Mouse (Mus musculus): ENCODE measurements around the gene Ctnna3. TPM values are rescaled to one million over a fixed set of nuclear protein-coding genes. Genes with fewer than 3 reads are reported as not detected.

Ctnna3 gene
- polyA plus RNA-seq, 1 experiment: 0.17 TPM

- Histone ChIP-seq H3K79me2 (ENCODE audit: control insufficient read depth, insufficient read depth) (no peaks in the 10 kb centered on the region), H3ac (ENCODE audit: control insufficient read depth, insufficient read length) (no peak overlapping the region), H3K27me3 (ENCODE audit: control insufficient read depth, insufficient read depth, insufficient read length) (no peaks in the 10 kb centered on the region), H3K4me2 (ENCODE audit: low read depth) (peak overlapping the region; percentile 85), H3K4me3 (no peak overlapping the region), H3K36me3 (ENCODE audit: control insufficient read depth, insufficient read depth) (no peaks in the 10 kb centered on the region)
- no peak for TF ChIP-seq CEBPB (IDR thresholded peaks at IDR 0.05; ENCODE audit: insufficient read depth, poor library complexity, severe bottlenecking)
- no peak for TF ChIP-seq TCF3 (IDR thresholded peaks at IDR 0.05; ENCODE audit: insufficient read length, low read depth)
- TF ChIP-seq SRF (IDR thresholded peaks at IDR 0.05; ENCODE audit: control insufficient read depth, insufficient read length, low read depth): no peak
- no peak for TF ChIP-seq MAX (IDR thresholded peaks at IDR 0.05; ENCODE audit: low read depth)
- no peak for TF ChIP-seq E2F4 (IDR thresholded peaks at IDR 0.05; ENCODE audit: insufficient read depth)
- TF ChIP-seq MYOD1 (IDR thresholded peaks at IDR 0.05; ENCODE audit: control insufficient read depth in 1 of 3, insufficient read length in 2 of 3, low read depth in 2 of 3): no peak
- TF ChIP-seq REST (IDR thresholded peaks at IDR 0.05; ENCODE audit: insufficient read depth, insufficient read length): no peak
- no peak for TF ChIP-seq USF1 (IDR thresholded peaks at IDR 0.05; ENCODE audit: low read depth)
- no peak for TF ChIP-seq MYOG (IDR thresholded peaks at IDR 0.05; ENCODE audit: control insufficient read depth in 1 of 3, insufficient read depth in 1 of 3, insufficient read length in 2 of 3, low read depth in 2 of 3)
- no peak for TF ChIP-seq TCF12 (IDR thresholded peaks at IDR 0.05; ENCODE audit: insufficient read depth, poor library complexity, severe bottlenecking)
- no peak for TF ChIP-seq POLR2AphosphoS2 (IDR thresholded peaks at IDR 0.05; ENCODE audit: insufficient read length, low read depth)
Measured at GRCm38 (mm10) chr10:64076410-64077052, 646.6 kb downstream of the Ctnna3 start.

- Histone ChIP-seq H3ac (ENCODE audit: control insufficient read depth, insufficient read length) (no peak overlapping the region), H3K4me2 (ENCODE audit: low read depth) (no peak overlapping the region), H3K36me3 (ENCODE audit: control insufficient read depth, insufficient read depth) (no peaks in the 10 kb centered on the region), H3K27me3 (ENCODE audit: control insufficient read depth, insufficient read depth, insufficient read length) (no peaks in the 10 kb centered on the region), H3K79me2 (ENCODE audit: control insufficient read depth, insufficient read depth) (no peaks in the 10 kb centered on the region), H3K4me3 (no peak overlapping the region)
- TF ChIP-seq POLR2AphosphoS2 (IDR thresholded peaks at IDR 0.05; ENCODE audit: insufficient read length, low read depth) (no peak), E2F4 (IDR thresholded peaks at IDR 0.05; ENCODE audit: insufficient read depth) (no peak), SRF (IDR thresholded peaks at IDR 0.05; ENCODE audit: control insufficient read depth, insufficient read length, low read depth) (no peak), TCF3 (IDR thresholded peaks at IDR 0.05; ENCODE audit: insufficient read length, low read depth) (no peak), CEBPB (IDR thresholded peaks at IDR 0.05; ENCODE audit: insufficient read depth, poor library complexity, severe bottlenecking) (no peak), REST (IDR thresholded peaks at IDR 0.05; ENCODE audit: insufficient read depth, insufficient read length) (no peak), POLR2A (IDR thresholded peaks at IDR 0.05; ENCODE audit: insufficient read length, low read depth) (no peak), MAX (IDR thresholded peaks at IDR 0.05; ENCODE audit: low read depth) (no peak), MYOG (IDR thresholded peaks at IDR 0.05; ENCODE audit: control insufficient read depth in 1 of 3, insufficient read depth in 1 of 3, insufficient read length in 2 of 3, low read depth in 2 of 3) (no peak), USF1 (IDR thresholded peaks at IDR 0.05; ENCODE audit: low read depth) (no peak), MYOD1 (IDR thresholded peaks at IDR 0.05; ENCODE audit: control insufficient read depth in 1 of 3, insufficient read length in 2 of 3, low read depth in 2 of 3) (no peak)
Measured at GRCm38 (mm10) chr10:64082345-64082744, 652.4 kb downstream of the Ctnna3 start.

DNA sequence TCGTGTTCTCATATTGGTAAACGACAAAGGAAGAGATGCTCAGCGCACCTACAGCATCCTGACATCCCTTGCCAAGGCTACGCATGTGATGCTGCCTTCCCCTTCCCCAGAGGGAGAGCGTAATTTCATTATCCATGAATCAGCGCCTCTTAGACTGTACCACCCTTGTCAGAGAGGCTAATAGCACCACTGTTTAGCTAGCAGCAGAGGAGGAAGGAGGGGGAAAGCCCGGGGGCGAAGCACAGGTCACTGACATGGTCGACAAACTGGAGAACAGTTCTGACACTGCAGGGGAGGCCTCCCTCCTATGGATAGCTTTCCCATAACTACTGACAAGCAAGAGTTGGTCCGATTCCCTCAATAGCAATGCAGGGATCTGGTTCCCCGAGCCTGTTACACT, 653.9 kb downstream of the Ctnna3 start:
- Histone ChIP-seq H3K4me2 (ENCODE audit: low read depth) (peak overlapping the region; percentile 26), H3K36me3 (ENCODE audit: control insufficient read depth, insufficient read depth) (no peaks in the 10 kb centered on the region), H3K4me3 (no peak overlapping the region), H3ac (ENCODE audit: control insufficient read depth, insufficient read length) (no peak overlapping the region), H3K79me2 (ENCODE audit: control insufficient read depth, insufficient read depth) (no peaks in the 10 kb centered on the region), H3K27me3 (ENCODE audit: control insufficient read depth, insufficient read depth, insufficient read length) (no peaks in the 10 kb centered on the region)
- TF ChIP-seq MAX (IDR thresholded peaks at IDR 0.05; ENCODE audit: low read depth) (no peak), USF1 (IDR thresholded peaks at IDR 0.05; ENCODE audit: low read depth) (no peak), REST (IDR thresholded peaks at IDR 0.05; ENCODE audit: insufficient read depth, insufficient read length) (no peak), POLR2AphosphoS2 (IDR thresholded peaks at IDR 0.05; ENCODE audit: insufficient read length, low read depth) (no peak), CEBPB (IDR thresholded peaks at IDR 0.05; ENCODE audit: insufficient read depth, poor library complexity, severe bottlenecking) (no peak), MYOD1 (IDR thresholded peaks at IDR 0.05; ENCODE audit: control insufficient read depth in 1 of 3, insufficient read length in 2 of 3, low read depth in 2 of 3) (no peak), POLR2A (IDR thresholded peaks at IDR 0.05; ENCODE audit: insufficient read length, low read depth) (no peak), TCF12 (IDR thresholded peaks at IDR 0.05; ENCODE audit: insufficient read depth, poor library complexity, severe bottlenecking) (no peak), E2F4 (IDR thresholded peaks at IDR 0.05; ENCODE audit: insufficient read depth) (no peak), SRF (IDR thresholded peaks at IDR 0.05; ENCODE audit: control insufficient read depth, insufficient read length, low read depth) (no peak), MYOG (IDR thresholded peaks at IDR 0.05; ENCODE audit: control insufficient read depth in 1 of 3, insufficient read depth in 1 of 3, insufficient read length in 2 of 3, low read depth in 2 of 3) (no peak), TCF3 (IDR thresholded peaks at IDR 0.05; ENCODE audit: insufficient read length, low read depth) (no peak)

DNA sequence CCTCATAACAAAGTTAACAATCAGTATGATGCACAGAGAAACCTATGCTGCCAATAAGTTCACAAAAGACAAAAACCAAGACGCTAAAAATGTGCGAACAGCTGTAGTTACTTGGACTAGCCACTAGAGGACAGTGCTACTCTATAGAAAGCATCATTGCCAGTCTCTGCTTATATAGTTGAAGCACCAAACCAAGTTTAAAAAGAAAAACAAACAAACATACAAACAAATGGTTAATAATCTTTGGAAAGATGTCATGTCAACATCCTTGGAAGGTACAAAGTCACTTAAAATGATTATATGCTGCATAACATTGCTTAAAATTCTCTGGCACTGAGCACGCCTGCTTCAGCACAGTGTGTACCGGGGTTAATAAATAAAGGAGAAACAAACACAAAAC, 654.6 kb downstream of the Ctnna3 start:
- H3K79me2 ChIP-seq (ENCODE audit: control insufficient read depth, insufficient read depth): no peaks in the 10 kb centered on the region
- H3K4me2 ChIP-seq (ENCODE audit: low read depth): no peak overlapping the region
- no peak overlapping the region for H3K4me3 ChIP-seq
- H3K27me3 ChIP-seq (ENCODE audit: control insufficient read depth, insufficient read depth, insufficient read length): no peaks in the 10 kb centered on the region
- H3K36me3 ChIP-seq (ENCODE audit: control insufficient read depth, insufficient read depth): no peaks in the 10 kb centered on the region
- H3ac ChIP-seq (ENCODE audit: control insufficient read depth, insufficient read length): no peak overlapping the region
- no peak for TF ChIP-seq CEBPB (IDR thresholded peaks at IDR 0.05; ENCODE audit: insufficient read depth, poor library complexity, severe bottlenecking)

DNA sequence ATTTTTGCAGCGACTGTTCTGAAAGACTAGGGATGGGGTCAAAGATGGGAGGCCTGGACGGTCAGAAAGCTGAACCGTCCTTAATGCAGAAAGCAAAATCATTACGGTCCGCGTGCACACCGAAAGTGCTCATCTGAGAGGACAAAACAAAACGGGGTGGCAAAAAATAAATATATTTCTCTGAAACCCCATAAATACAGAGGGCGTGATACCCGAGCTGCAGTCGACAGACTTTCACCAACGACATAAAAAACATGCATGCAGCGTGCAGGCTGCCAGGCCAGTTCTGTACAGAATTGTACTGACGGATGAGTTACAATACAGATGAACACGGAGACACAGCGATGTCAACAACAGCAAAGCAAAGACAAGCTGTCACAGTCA, 656.3 kb downstream of the Ctnna3 start:
- Histone ChIP-seq H3K79me2 (ENCODE audit: control insufficient read depth, insufficient read depth) (no peaks in the 10 kb centered on the region), H3ac (ENCODE audit: control insufficient read depth, insufficient read length) (no peak overlapping the region), H3K4me3 (no peak overlapping the region), H3K4me2 (ENCODE audit: low read depth) (no peak overlapping the region), H3K27me3 (ENCODE audit: control insufficient read depth, insufficient read depth, insufficient read length) (no peaks in the 10 kb centered on the region), H3K36me3 (ENCODE audit: control insufficient read depth, insufficient read depth) (no peaks in the 10 kb centered on the region)
- no peak for TF ChIP-seq MAX (IDR thresholded peaks at IDR 0.05; ENCODE audit: low read depth)
- TF ChIP-seq SRF (IDR thresholded peaks at IDR 0.05; ENCODE audit: control insufficient read depth, insufficient read length, low read depth): no peak
- TF ChIP-seq TCF12 (IDR thresholded peaks at IDR 0.05; ENCODE audit: insufficient read depth, poor library complexity, severe bottlenecking): no peak
- TF ChIP-seq POLR2AphosphoS2 (IDR thresholded peaks at IDR 0.05; ENCODE audit: insufficient read length, low read depth): no peak
- TF ChIP-seq MYOD1 (IDR thresholded peaks at IDR 0.05; ENCODE audit: control insufficient read depth in 1 of 3, insufficient read length in 2 of 3, low read depth in 2 of 3): no peak
- no peak for TF ChIP-seq CEBPB (IDR thresholded peaks at IDR 0.05; ENCODE audit: insufficient read depth, poor library complexity, severe bottlenecking)
- no peak for TF ChIP-seq POLR2A (IDR thresholded peaks at IDR 0.05; ENCODE audit: insufficient read length, low read depth)

Data from myocyte (in vitro differentiated cells).